Mouse (Mus musculus) heart, adult 2 months (tissue): ENCODE measurements around the gene Cenpo.

ENCODE experiments used
- CTCF ChIP-seq: fragments of 200-600 bp; IDR thresholded peaks from 2 replicates; pipeline ENCODE4 v1.8.1; 2022; ENCODE audit warnings: antibody characterized with exemption, mild to moderate bottlenecking, moderate library complexity
- EP300 ChIP-seq: fragments of 200-500 bp; IDR thresholded peaks from 2 replicates; pipeline ENCODE4 v1.6.1; 2011; ENCODE audit warnings: low read depth, low read length, control low read depth; ENCODE audit not compliant: insufficient read depth
- POLR2A ChIP-seq: fragments of 200-500 bp; IDR thresholded peaks from 2 replicates; pipeline ENCODE4 v1.6.1; 2011; ENCODE audit warnings: mild to moderate bottlenecking, low read depth, low read length, control low read depth; ENCODE audit not compliant: insufficient read depth

DNA sequence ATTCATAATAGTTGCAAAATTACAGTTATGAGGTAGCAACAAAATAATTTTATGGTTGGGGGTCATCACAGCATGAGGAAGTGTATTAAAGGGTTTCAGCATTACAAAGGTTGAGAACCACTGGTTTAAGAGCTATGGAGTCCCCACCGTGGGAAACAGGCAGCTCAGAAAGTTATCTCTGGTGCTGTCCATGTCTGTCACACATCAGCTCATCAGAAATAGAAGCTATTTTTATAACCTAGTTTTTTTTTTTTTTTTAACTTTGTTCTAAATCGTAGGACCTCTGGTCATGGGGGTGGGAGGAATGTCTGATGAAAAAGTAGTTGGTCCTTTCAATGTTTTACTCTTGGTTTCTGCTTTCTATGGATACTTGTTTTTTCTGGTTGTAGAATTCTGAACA is 9.7 kb upstream of the Cenpo start:
- TF ChIP-seq EP300, result no peak
- no peak for TF ChIP-seq CTCF
- TF ChIP-seq POLR2A, result no peak
